Comparison of ENCODE assay signal across 8 mouse cellular contexts in the genomic region with DNA sequence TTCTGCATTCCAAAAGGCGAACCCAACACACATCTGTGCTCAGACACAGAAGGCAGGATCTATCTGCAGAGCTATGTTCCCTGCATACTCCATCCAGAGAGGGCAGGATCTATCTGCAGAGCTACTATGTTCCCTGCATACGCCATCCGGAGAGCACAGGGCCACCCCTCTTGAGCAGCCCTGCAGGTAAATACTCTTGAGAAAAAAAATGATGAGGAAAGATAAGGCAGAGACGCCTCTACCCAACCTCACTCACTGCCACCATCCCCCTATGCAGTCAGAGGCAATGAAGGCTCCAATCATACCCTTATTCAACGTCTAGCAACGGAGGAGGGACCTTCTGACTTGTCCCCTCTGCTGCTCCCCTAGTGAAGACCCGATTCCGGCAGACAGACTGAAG. TPM values are rescaled to one million over a fixed set of nuclear protein-coding genes. Genes with fewer than 3 reads are reported as not detected.
DNase-seq lines count a peak whose midpoint lies in the region; ATAC-seq lines count a peak whose summit lies in the region.

No protein-coding gene starts in this region.

- H3K27me3 ChIP-seq in heart, embryonic 11.5 days (ENCODE audit: control insufficient read depth, insufficient read depth, low read length), result peaks cover 4% of the 10 kb centered on the region; the same call in 1 of the 2 replicates
- H3K27me3 ChIP-seq in forebrain, embryonic 12.5 days, result peaks cover 18% of the 10 kb centered on the region
- peaks cover 20% of the 10 kb centered on the region; the same call in 1 of the 2 replicates for H3K27me3 ChIP-seq in liver, embryonic 15.5 days

- H3K36me3 ChIP-seq in heart, embryonic 11.5 days (ENCODE audit: control insufficient read depth, insufficient read depth, low read length), result no peaks in the 10 kb centered on the region
- H3K36me3 ChIP-seq in forebrain, embryonic 12.5 days (replicated peaks), result no peaks in the 10 kb centered on the region
- H3K36me3 ChIP-seq in liver, embryonic 15.5 days (replicated peaks), result no peaks in the 10 kb centered on the region

- peak overlapping the region; percentile 72 for H3K4me3 ChIP-seq in heart, embryonic 11.5 days (ENCODE audit: low read depth, low read length)
- H3K4me3 ChIP-seq in forebrain, embryonic 12.5 days (replicated peaks), result peak overlapping the region; percentile 72
- peak overlapping the region; percentile 67 for H3K4me3 ChIP-seq in liver, embryonic 15.5 days (replicated peaks)

- H3K4me1 ChIP-seq in heart, embryonic 11.5 days (ENCODE audit: control insufficient read depth, insufficient read depth, low read length), result peaks cover 46% of the 10 kb centered on the region
- peaks cover 36% of the 10 kb centered on the region for H3K4me1 ChIP-seq in forebrain, embryonic 12.5 days
- peaks cover 78% of the 10 kb centered on the region for H3K4me1 ChIP-seq in liver, embryonic 15.5 days (replicated peaks)

- DNase-seq in heart, postnatal 14 days, result no peak
- DNase-seq in CD8-positive naive resting alpha-beta T cell, adult 2 months (ENCODE audit: low read depth in 2 of 2, low spot score in 2 of 2), result peak; percentile 8 to 23
- no peak for DNase-seq in adrenal gland, adult 2 months
- no peak for DNase-seq in retina, postnatal 1 day
- no peak for DNase-seq in urinary bladder, postnatal 4 days (ENCODE audit: low spot score in 2 of 2)

- H3K4me2 ChIP-seq in heart, embryonic 11.5 days, result peak overlapping the region; percentile 77
- peak overlapping the region; percentile 85 for H3K4me2 ChIP-seq in forebrain, embryonic 12.5 days
- peak overlapping the region; percentile 96 for H3K4me2 ChIP-seq in liver, embryonic 15.5 days

- H3K27ac ChIP-seq in heart, embryonic 11.5 days (ENCODE audit: low read depth, low read length), result 0 out of 2 replicates have a peak overlapping the region, but pooled peaks have one; percentile 70
- 0 out of 2 replicates have a peak overlapping the region, but pooled peaks have one; percentile 87 for H3K27ac ChIP-seq in forebrain, embryonic 12.5 days
- peak overlapping the region; percentile 43 for H3K27ac ChIP-seq in liver, embryonic 15.5 days (replicated peaks)

- 36% methylated on average over 8 of the region's 8 CpGs for WGBS in heart, embryonic 11.5 days (ENCODE audit: insufficient replicate concordance)
- 56% methylated on average over 8 of the region's 8 CpGs for WGBS in forebrain, embryonic 12.5 days
- WGBS in liver, embryonic 15.5 days (ENCODE audit: insufficient replicate concordance), result 15% methylated on average over 8 of the region's 8 CpGs

- H3K9me3 ChIP-seq in heart, embryonic 11.5 days (replicated peaks; ENCODE audit: control insufficient read depth, low read length), result no peaks in the 10 kb centered on the region
- no peaks in the 10 kb centered on the region for H3K9me3 ChIP-seq in forebrain, embryonic 12.5 days
- H3K9me3 ChIP-seq in liver, embryonic 15.5 days (replicated peaks), result no peaks in the 10 kb centered on the region

- intact Hi-C loops in heart, postnatal 14 days (cut with DNase I), result loop anchor here (5.0 kb wide), 4 partner anchors 33 to 123 kb away; no protein-coding TSS in a partner anchor

- peak overlapping the region; percentile 78 for H3K9ac ChIP-seq in heart, embryonic 11.5 days (ENCODE audit: low read depth, low read length)
- H3K9ac ChIP-seq in forebrain, embryonic 12.5 days, result peak overlapping the region; percentile 78; the same call in 1 of the 2 replicates
- H3K9ac ChIP-seq in liver, embryonic 15.5 days, result no peak overlapping the region

- ATAC-seq in heart, embryonic 11.5 days (replicated peaks; ENCODE audit: insufficient number of reproducible peaks, low FRiP score, low TSS enrichment), result no peak
- ATAC-seq in forebrain, embryonic 12.5 days (ENCODE audit: low FRiP score), result no peak
- no peak for ATAC-seq in liver, embryonic 15.5 days (ENCODE audit: insufficient read depth)

RNA-seq across cellular contexts. Expression of a gene that starts 1.9 kb away (rescaled TPM):
- 26.3 and 36.3 TPM in 2 replicates for polyA plus RNA-seq in heart, embryonic 11.5 days (2014; fragmentation: Nextera tagmentation; extraction: Ambion mirVana)
- total RNA-seq in heart, postnatal 14 days (2021), result 10 to 100 TPM; 22.2 to 22.6 TPM
- polyA plus RNA-seq in forebrain, embryonic 12.5 days (2016; fragmentation: Nextera tagmentation; extraction: Ambion mirVana), result 24.6 and 26.9 TPM in 2 replicates
- polyA plus RNA-seq in liver, embryonic 15.5 days (2015; fragmentation: Nextera tagmentation; extraction: Ambion mirVana), result 16.4 and 19.0 TPM in 2 replicates
- total RNA-seq in adrenal gland, adult 2 months (2021), result 10 to 100 TPM; 27.4 to 35.9 TPM
- 25.8 and 38.6 TPM in 2 replicates for polyA plus RNA-seq in adrenal gland, adult 2 months (2012; rRNA removed)

RNA-seq across cellular contexts. Expression of a gene that starts 30.2 kb away (rescaled TPM):
- not detected in 2 replicates for polyA plus RNA-seq in heart, embryonic 11.5 days (2014; fragmentation: Nextera tagmentation; extraction: Ambion mirVana)
- total RNA-seq in heart, postnatal 14 days (2021), result not detected
- 2.1 and 2.5 TPM in 2 replicates for polyA plus RNA-seq in forebrain, embryonic 12.5 days (2016; fragmentation: Nextera tagmentation; extraction: Ambion mirVana)
- 0.12 TPM in 1 of 2 replicates, not detected in the other for polyA plus RNA-seq in liver, embryonic 15.5 days (2015; fragmentation: Nextera tagmentation; extraction: Ambion mirVana)
- total RNA-seq in adrenal gland, adult 2 months (2021), result not detected
- 0.13 and 0.45 TPM in 2 replicates for polyA plus RNA-seq in adrenal gland, adult 2 months (2012; rRNA removed)

Comparison
In these comparisons a context has a peak if more than half of its experiments do, and no peak if none do; other contexts are left out.
1. DNase-seq: peak in CD8-positive naive resting alpha-beta T cell, adult 2 months (2 of 2); none in heart, postnatal 14 days (0 of 2), adrenal gland, adult 2 months (single experiment), retina, postnatal 1 day (single experiment) and urinary bladder, postnatal 4 days (0 of 2).
2. Peak in every context shown above with its lines, with median percentiles within 50 percentile points of each other: H3K27ac ChIP-seq, H3K4me2 ChIP-seq and H3K4me3 ChIP-seq.